Mouse (Mus musculus) stomach, embryonic 15.5 days (tissue): ENCODE measurements around the gene Plekha5. TPM values are rescaled to one million over a fixed set of nuclear protein-coding genes. Genes with fewer than 3 reads are reported as not detected.

Source experiments
- ATAC-seq: fragments of 200-750 bp; cut with Nextera tagmentation; 2 replicates; pipeline ENCODE4 v1.8.0; 2017; ENCODE audit warnings: low read depth, moderate number of reproducible peaks, moderate TSS enrichment; ENCODE audit not compliant: insufficient read depth, low FRiP score
- H3K27ac ChIP-seq: fragments of 300-500 bp; sonication (generic); 2 replicates; pipeline ENCODE4 v1.5.1; 2015; ENCODE audit warnings: mild to moderate bottlenecking, inconsistent platforms
- H3K27me3 ChIP-seq: fragments of 300-500 bp; sonication (generic); replicated peaks from 2 replicates; pipeline ENCODE4 v1.6.1; 2015; ENCODE audit warnings: inconsistent platforms
- H3K36me3 ChIP-seq: fragments of 300-500 bp; sonication (generic); 2 replicates; pipeline ENCODE4 v1.6.1; 2015; ENCODE audit warnings: inconsistent platforms
- H3K4me1 ChIP-seq: fragments of 300-500 bp; sonication (generic); 2 replicates; pipeline ENCODE4 v1.6.1; 2015; ENCODE audit warnings: inconsistent platforms
- H3K4me2 ChIP-seq: fragments of 300-500 bp; sonication (generic); 2 replicates; pipeline ENCODE4 v1.6.1; 2015; ENCODE audit warnings: mild to moderate bottlenecking, inconsistent platforms
- H3K4me3 ChIP-seq: fragments of 300-500 bp; sonication (generic); replicated peaks from 2 replicates; pipeline ENCODE4 v1.5.1; 2015; ENCODE audit warnings: inconsistent platforms
- H3K9ac ChIP-seq: fragments of 300-500 bp; sonication (generic); 2 replicates; pipeline ENCODE4 v1.6.1; 2015; ENCODE audit warnings: inconsistent platforms
- H3K9me3 ChIP-seq: fragments of 300-500 bp; sonication (generic); 2 replicates; pipeline ENCODE4 v1.6.1; 2016; ENCODE audit warnings: inconsistent platforms
- WGBS: fragments of 180-500 bp; shearing (Covaris S2); methylation state at CpG from one replicate; pipeline ENCODE4 v1.1.7; 2015; 5-methylcytosine and 5-hydroxymethylcytosine counted together
- polyA plus RNA-seq: library from polyadenylated mRNA; unstranded; fragments of >200 nt; fragmentation: Nextera tagmentation; extraction: Ambion mirVana; gene quantifications from 2 replicates; pipeline ENCODE4 v1.2.1, GENCODE M21; 2015

The Plekha5 gene
- polyA plus RNA-seq, 1 experiment from 2014 or later, result 46.7 TPM

DNA sequence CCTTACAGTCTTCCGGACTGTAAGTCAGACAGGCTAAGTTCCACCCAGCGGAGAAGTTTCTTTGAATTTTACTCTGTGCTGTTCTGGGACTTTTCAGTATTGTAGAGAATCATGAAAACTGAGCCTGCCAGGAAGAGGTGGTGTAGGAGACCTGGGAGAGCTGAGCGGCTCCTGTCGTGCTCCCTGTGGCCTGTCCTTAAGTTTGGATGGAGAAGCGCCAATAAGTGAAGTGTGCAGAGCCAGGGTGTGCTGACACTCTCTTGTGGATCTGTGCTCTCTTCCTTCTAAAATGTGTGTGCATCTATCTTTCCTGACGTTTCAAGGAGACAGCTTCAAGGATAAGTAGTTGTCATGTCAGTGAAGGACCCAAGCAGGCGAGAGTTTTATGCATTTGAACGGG lies 5.4 kb downstream of the Plekha5 start:
- ATAC-seq, result no peak
- H3K4me2 ChIP-seq, result no peak overlapping the region
- no peaks in the 10 kb centered on the region for H3K9me3 ChIP-seq
- peaks cover 2% of the 10 kb centered on the region; the same call in 1 of the 2 replicates for H3K4me1 ChIP-seq
- no peak overlapping the region for H3K4me3 ChIP-seq
- no peak overlapping the region for H3K27ac ChIP-seq
- H3K9ac ChIP-seq, result no peak overlapping the region
- H3K36me3 ChIP-seq, result peaks cover 22% of the 10 kb centered on the region
- H3K27me3 ChIP-seq, result no peaks in the 10 kb centered on the region
- 76% methylated on average over 8 of the region's 8 CpGs for WGBS

DNA sequence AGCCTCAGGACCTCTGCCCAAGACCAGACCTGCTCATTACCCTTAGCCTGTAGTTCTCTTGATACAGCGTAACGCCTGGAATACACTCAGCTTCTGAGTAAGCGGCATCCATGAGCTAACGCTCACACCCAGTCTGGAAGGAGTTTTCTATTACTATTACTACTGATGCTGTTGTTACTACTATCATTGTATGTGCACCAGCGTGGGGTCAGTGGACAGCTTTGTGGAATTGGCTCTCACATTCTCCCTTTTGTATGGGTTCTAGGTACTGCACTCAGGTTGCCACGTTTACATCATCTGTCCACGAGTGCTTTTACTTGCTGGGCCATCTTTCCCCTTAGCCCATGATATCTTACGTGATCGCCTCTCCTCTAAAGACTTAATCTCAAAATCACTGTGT lies 8.5 kb downstream of the Plekha5 start:
- H3K27ac ChIP-seq, result no peak overlapping the region
- H3K4me3 ChIP-seq, result no peak overlapping the region
- WGBS, result 93% methylated on average over 9 of the region's 9 CpGs
- H3K4me1 ChIP-seq, result no peaks in the 10 kb centered on the region
- H3K4me2 ChIP-seq, result no peak overlapping the region
- no peaks in the 10 kb centered on the region for H3K9me3 ChIP-seq
- peaks cover 25% of the 10 kb centered on the region for H3K36me3 ChIP-seq
- no peaks in the 10 kb centered on the region for H3K27me3 ChIP-seq
- no peak for ATAC-seq
- no peak overlapping the region for H3K9ac ChIP-seq

- no peak overlapping the region for H3K27ac ChIP-seq
- H3K4me2 ChIP-seq, result no peak overlapping the region
- 83% methylated on average over 5 of the region's 5 CpGs for WGBS
- no peaks in the 10 kb centered on the region for H3K36me3 ChIP-seq
- 0 out of 2 replicates have a peak, but pooled peaks cover 6% of the 10 kb centered on the region for H3K4me1 ChIP-seq
- ATAC-seq, result no peak
- no peak overlapping the region for H3K4me3 ChIP-seq
- no peaks in the 10 kb centered on the region for H3K27me3 ChIP-seq
- no peaks in the 10 kb centered on the region for H3K9me3 ChIP-seq
- H3K9ac ChIP-seq, result no peak overlapping the region
These were observed 19.5 kb downstream of the Plekha5 start for GRCm38 (mm10) chr6:140443374-140443773.

DNA sequence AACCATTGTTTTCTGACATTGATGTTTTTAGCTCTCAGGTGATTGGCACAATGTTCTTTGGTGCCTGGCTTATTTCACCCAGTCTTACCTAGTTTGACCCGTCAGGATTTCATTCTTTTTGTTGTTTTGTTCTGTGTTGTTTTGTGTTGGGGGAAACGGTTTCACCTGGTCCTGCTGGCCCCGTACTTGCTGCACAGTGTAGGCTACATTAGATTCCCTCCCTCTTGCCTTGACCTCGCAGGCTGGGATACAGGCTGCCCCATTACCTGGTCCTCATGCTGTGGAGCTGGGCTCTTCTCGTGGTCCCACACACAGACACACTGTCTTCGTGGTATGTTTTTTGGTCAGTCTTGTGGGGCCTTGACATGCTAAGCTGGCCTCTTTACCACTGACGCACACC lies 20.3 kb downstream of the Plekha5 start:
- H3K36me3 ChIP-seq, result no peaks in the 10 kb centered on the region
- H3K9ac ChIP-seq, result no peak overlapping the region
- H3K4me3 ChIP-seq, result no peak overlapping the region
- no peak overlapping the region for H3K4me2 ChIP-seq
- no peak overlapping the region for H3K27ac ChIP-seq
- WGBS, result 74% methylated on average over 7 of the region's 7 CpGs
- ATAC-seq, result no peak
- H3K9me3 ChIP-seq, result no peaks in the 10 kb centered on the region
- H3K4me1 ChIP-seq, result 0 out of 2 replicates have a peak, but pooled peaks cover 6% of the 10 kb centered on the region
- H3K27me3 ChIP-seq, result no peaks in the 10 kb centered on the region

DNA sequence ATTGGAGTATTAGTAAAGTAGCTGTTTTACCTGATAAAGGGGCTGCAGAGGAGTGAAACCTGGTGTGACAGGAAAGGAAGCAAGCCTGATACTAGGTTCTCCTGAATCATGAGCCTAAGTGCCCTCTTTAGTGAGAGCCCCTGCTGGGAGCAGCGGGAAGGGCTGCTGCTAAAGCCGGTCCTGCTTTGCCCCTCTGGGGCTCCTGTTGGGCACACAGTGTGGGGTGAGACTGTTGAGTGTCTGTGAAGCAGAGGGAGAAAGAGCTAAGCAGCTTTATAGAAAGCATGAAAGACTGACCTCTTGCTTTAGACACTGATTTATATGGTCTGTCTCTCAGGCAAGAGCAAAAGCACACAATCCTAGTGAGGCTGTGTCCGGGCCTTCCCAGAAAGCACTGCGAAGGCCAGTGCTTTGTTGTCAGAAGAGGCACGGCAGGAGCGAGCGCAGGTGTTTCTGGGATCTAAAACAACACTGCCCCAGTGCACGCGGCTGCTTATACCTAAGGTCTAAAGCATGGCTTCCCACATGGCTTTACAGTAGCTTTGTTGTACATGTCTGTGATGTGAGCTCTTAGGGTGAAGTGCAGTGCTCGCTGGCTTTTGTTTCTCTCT lies 21.1 kb downstream of the Plekha5 start:
- H3K9me3 ChIP-seq, result no peaks in the 10 kb centered on the region
- no peaks in the 10 kb centered on the region for H3K27me3 ChIP-seq
- 0 out of 2 replicates have a peak, but pooled peaks cover 6% of the 10 kb centered on the region for H3K4me1 ChIP-seq
- ATAC-seq, result peak; percentile 66
- no peak overlapping the region for H3K27ac ChIP-seq
- H3K9ac ChIP-seq, result no peak overlapping the region
- H3K4me2 ChIP-seq, result no peak overlapping the region
- WGBS, result 49% methylated on average over 10 of the region's 10 CpGs
- H3K4me3 ChIP-seq, result no peak overlapping the region
- no peaks in the 10 kb centered on the region for H3K36me3 ChIP-seq

- 93% methylated on average over 21 of the region's 21 CpGs for WGBS
- Histone ChIP-seq H3K36me3 (0 out of 2 replicates have a peak, but pooled peaks cover 2% of the 10 kb centered on the region), H3K4me1 (0 out of 2 replicates have a peak, but pooled peaks cover 6% of the 10 kb centered on the region), H3K9ac (no peak overlapping the region), H3K4me3 (no peak overlapping the region), H3K4me2 (no peak overlapping the region), H3K27me3 (no peaks in the 10 kb centered on the region), H3K9me3 (no peaks in the 10 kb centered on the region), H3K27ac (no peak overlapping the region)
- no peak for ATAC-seq
These were observed 24.3 kb downstream of the Plekha5 start for GRCm38 (mm10) chr6:140448010-140448739.

GRCm38 (mm10) chr6:140450693-140451092 lies 26.8 kb downstream of the Plekha5 start:
- no peaks in the 10 kb centered on the region for H3K9me3 ChIP-seq
- 0 out of 2 replicates have a peak, but pooled peaks cover 3% of the 10 kb centered on the region for H3K36me3 ChIP-seq
- ATAC-seq, result no peak
- H3K4me1 ChIP-seq, result no peaks in the 10 kb centered on the region
- no peak overlapping the region for H3K27ac ChIP-seq
- H3K27me3 ChIP-seq, result no peaks in the 10 kb centered on the region
- 79% methylated on average over 5 of the region's 5 CpGs for WGBS
- H3K9ac ChIP-seq, result no peak overlapping the region
- no peak overlapping the region for H3K4me2 ChIP-seq
- no peak overlapping the region for H3K4me3 ChIP-seq

DNA sequence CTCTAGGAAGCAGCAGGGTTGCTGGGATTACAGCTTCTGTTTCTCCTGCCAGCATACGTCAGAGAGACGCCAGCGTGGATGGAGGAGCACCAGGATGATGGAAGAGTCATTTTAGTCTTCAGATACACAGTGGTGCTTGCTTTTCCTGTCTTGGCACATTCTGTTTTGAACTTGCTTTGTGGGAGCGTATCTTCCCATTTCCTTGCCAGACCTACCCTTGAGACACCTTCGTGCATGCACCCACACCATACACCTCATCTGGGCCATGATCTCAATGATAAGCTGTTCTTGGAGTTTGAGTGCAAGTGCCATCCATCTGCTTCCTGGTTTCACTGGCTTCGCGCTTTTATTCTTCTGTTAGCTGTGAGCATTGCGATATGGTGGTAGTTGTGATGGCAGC lies 28.9 kb downstream of the Plekha5 start:
- Histone ChIP-seq H3K4me1 (no peaks in the 10 kb centered on the region), H3K9me3 (no peaks in the 10 kb centered on the region), H3K4me3 (no peak overlapping the region), H3K27ac (no peak overlapping the region), H3K36me3 (0 out of 2 replicates have a peak, but pooled peaks cover 3% of the 10 kb centered on the region), H3K4me2 (no peak overlapping the region), H3K9ac (no peak overlapping the region), H3K27me3 (no peaks in the 10 kb centered on the region)
- ATAC-seq, result no peak
- WGBS, result 95% methylated on average over 8 of the region's 8 CpGs

DNA sequence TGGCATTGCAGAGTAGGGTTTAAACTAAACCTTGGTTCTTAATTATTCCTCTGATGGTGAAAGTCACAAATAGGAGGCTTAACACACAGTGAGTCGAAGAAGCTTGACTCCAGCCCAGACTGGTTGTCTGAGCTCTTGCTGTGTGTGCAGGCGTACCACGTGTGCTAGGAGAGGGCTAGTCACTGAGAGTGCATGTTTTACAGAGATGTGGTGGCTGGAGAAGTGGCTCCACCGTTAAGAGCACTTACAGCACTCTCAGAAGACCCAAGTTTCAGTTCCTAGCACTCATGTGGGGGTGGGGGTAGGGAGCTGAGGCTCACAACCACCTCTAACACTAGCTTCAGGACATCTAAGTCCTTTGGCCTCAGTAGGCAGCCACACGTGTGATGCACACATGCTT lies 29.6 kb downstream of the Plekha5 start:
- no peak overlapping the region for H3K9ac ChIP-seq
- H3K27me3 ChIP-seq, result no peaks in the 10 kb centered on the region
- no peak overlapping the region for H3K4me3 ChIP-seq
- 0 out of 2 replicates have a peak, but pooled peaks cover 3% of the 10 kb centered on the region for H3K36me3 ChIP-seq
- H3K4me2 ChIP-seq, result no peak overlapping the region
- ATAC-seq, result no peak
- no peak overlapping the region for H3K27ac ChIP-seq
- 87% methylated on average over 5 of the region's 5 CpGs for WGBS
- no peaks in the 10 kb centered on the region for H3K9me3 ChIP-seq
- H3K4me1 ChIP-seq, result no peaks in the 10 kb centered on the region

DNA sequence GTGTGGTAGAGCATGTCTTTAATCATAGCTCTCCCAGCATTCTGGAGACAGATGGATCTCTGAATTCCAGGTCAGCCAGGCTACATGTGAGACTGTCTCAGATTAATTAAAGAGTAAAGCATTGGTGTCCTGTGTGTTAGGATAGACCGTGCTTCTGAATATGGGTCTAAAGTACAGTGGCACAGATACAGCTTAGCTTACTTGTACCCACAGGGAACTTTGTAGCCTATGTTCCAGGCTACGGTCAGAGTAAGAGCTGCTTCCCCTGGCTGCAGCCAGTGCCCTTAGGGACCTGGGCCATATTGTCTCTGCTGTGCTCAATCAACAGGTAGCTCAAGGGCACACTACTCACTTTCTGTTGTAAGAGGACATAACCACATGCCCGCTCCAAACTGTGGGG lies 30.5 kb downstream of the Plekha5 start:
- Histone ChIP-seq H3K36me3 (0 out of 2 replicates have a peak, but pooled peaks cover 3% of the 10 kb centered on the region), H3K27me3 (no peaks in the 10 kb centered on the region), H3K9ac (no peak overlapping the region), H3K4me1 (no peaks in the 10 kb centered on the region), H3K27ac (no peak overlapping the region), H3K9me3 (no peaks in the 10 kb centered on the region), H3K4me2 (no peak overlapping the region), H3K4me3 (no peak overlapping the region)
- 89% methylated on average over 3 of the region's 3 CpGs for WGBS
- ATAC-seq, result no peak

DNA sequence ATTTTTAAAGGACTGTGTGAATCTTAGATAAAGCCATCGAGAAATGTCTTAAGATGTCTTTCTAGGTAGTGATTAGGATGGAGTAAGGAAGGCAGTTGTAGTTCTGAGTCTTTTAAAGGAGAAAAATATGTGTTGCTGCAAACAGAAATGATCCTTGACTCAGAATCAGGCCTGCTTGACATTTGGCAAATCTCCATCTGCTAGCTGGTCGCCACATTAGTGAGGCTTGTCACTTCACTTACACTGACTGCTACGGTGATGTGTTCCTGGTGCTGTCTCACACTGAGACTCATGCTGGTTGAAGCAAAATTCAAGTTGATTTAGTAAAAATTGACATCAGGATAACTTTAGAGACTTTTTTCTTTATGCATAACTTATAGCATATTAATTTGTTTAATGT lies 32.0 kb downstream of the Plekha5 start:
- H3K27me3 ChIP-seq, result no peaks in the 10 kb centered on the region
- H3K27ac ChIP-seq, result no peak overlapping the region
- 69% methylated on average over 3 of the region's 3 CpGs for WGBS
- no peak for ATAC-seq
- no peaks in the 10 kb centered on the region for H3K4me1 ChIP-seq
- no peak overlapping the region for H3K9ac ChIP-seq
- 0 out of 2 replicates have a peak, but pooled peaks cover 3% of the 10 kb centered on the region for H3K36me3 ChIP-seq
- no peak overlapping the region for H3K4me2 ChIP-seq
- H3K4me3 ChIP-seq, result no peak overlapping the region
- no peaks in the 10 kb centered on the region for H3K9me3 ChIP-seq

DNA sequence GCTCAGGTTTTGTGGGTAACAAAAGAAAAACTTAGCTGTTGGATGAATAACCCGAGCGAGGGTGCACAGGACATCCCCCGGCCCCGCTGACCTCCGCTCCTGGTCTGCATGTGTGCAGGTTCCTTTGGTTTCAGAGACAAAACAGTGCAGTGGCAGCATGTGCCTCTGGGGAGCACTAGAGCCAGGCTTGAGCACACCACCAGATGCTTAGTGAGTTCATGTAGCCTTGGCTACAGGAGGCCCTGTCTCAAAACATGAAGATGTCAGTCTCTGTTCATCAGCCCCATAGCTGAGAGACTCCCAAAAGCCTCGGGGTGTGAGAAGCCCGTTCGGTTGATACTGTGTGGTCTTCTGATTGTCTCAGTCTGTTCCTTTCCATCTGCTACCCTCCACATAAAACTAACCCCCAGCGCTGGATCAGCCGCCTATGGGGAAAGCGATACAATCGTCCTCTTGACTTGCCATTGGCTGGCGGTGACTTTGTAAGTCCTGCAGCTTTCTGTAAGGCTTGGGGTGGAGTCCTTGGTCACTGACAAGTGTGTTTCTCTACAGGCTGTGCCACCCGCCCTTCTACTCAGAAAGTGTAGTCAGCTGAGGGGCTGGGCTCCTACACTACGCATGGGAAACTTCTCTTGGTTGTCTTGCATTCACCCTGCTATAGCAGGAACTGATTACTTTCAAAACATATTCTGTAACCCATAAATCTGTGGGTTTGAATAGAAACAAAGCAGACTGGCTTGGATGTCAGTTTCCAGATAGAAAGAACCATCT lies 32.7 kb downstream of the Plekha5 start:
- Histone ChIP-seq H3K4me1 (no peaks in the 10 kb centered on the region), H3K4me2 (no peak overlapping the region), H3K4me3 (no peak overlapping the region), H3K36me3 (0 out of 2 replicates have a peak, but pooled peaks cover 3% of the 10 kb centered on the region), H3K27me3 (no peaks in the 10 kb centered on the region), H3K9me3 (no peaks in the 10 kb centered on the region), H3K9ac (no peak overlapping the region), H3K27ac (no peak overlapping the region)
- ATAC-seq, result no peak
- WGBS, result 90% methylated on average over 15 of the region's 15 CpGs
